Comparison of ENCODE assay signal across 9 mouse cellular contexts in genomic region chr7:29521841-29522575, GRCm38 (mm10). TPM values are rescaled to one million over a fixed set of nuclear protein-coding genes. Genes with fewer than 3 reads are reported as not detected.
A peak's percentile ranks its signal among the peaks of the same experiment; 100 is the strongest.
DNase-seq lines count a peak whose midpoint lies in the region; ATAC-seq and TF ChIP-seq lines count a peak whose summit lies in the region.
"Had no signal": no experiment of that assay in that cellular context is flagged by ENCODE, and none has a peak within 500 bp of the region (broad histone marks: within the 10 kb centered on the region; RNA-seq: fewer than 3 reads in every experiment).

No protein-coding gene starts in this region.

- intact Hi-C loops in heart, postnatal 36 days (cut with DNase I): loop anchor here (5.0 to 10.0 kb wide), 2 partner anchors 215 to 347 kb away; partner anchors contain the start of genes Ggn and Spred3

- H3K36me3 ChIP-seq in embryonic facial prominence, embryonic 10.5 days (replicated peaks): no peaks in the 10 kb centered on the region
- no peaks in the 10 kb centered on the region for H3K36me3 ChIP-seq in testis, adult 2 months (ENCODE audit: control insufficient read depth, insufficient read depth, low read length)

- 0 out of 2 replicates have a peak, but pooled peaks have one; percentile 25 for TF ChIP-seq POLR2A in testis, adult 2 months (IDR thresholded peaks at IDR 0.05; ENCODE audit: control insufficient read depth, low read depth, low read length)

- H3K4me3 ChIP-seq in embryonic facial prominence, embryonic 10.5 days: no peak overlapping the region
- no peak overlapping the region for H3K4me3 ChIP-seq in testis, adult 2 months (ENCODE audit: control insufficient read depth, low read depth, low read length)
- H3K4me3 ChIP-seq: megakaryocyte, embryonic 14.5 days had no signal

- H3K9me3 ChIP-seq in embryonic facial prominence, embryonic 10.5 days: no peaks in the 10 kb centered on the region

- TF ChIP-seq CTCF in testis, adult 2 months (IDR thresholded peaks at IDR 0.05; ENCODE audit: control insufficient read depth, insufficient read depth, insufficient replicate concordance, low read depth, low read length): peak; percentile 91; the same call in 1 of the 2 replicates

- DNase-seq in cerebellum, adult 11 months: peak; percentile 80
- DNase-seq in adrenal gland, postnatal 10 days: peak; percentile 91
- peak; percentile 82 for DNase-seq in embryonic facial prominence, embryonic 10.5 days (ENCODE audit: low spot score)
- DNase-seq in heart, postnatal 36 days: peak; percentile 82 to 87
- DNase-seq in left cerebral cortex, adult 8-10 months (ENCODE audit: low spot score in 2 of 2): peak; percentile 42 to 51
- DNase-seq in natural killer cell, adult 2 months (ENCODE audit: low spot score in 2 of 2): peak; percentile 53 to 77

- ATAC-seq in cerebellum, adult (ENCODE audit: insufficient number of reproducible peaks, low FRiP score, low TSS enrichment): no peak

- peaks cover 14% of the 10 kb centered on the region for H3K4me1 ChIP-seq in embryonic facial prominence, embryonic 10.5 days
- H3K4me1 ChIP-seq in testis, adult 2 months (ENCODE audit: control insufficient read depth, insufficient read depth, low read length): peaks cover 2% of the 10 kb centered on the region

- H3K27me3 ChIP-seq in embryonic facial prominence, embryonic 10.5 days (replicated peaks; ENCODE audit: low read depth, poor library complexity, severe bottlenecking): no peaks in the 10 kb centered on the region
- H3K27me3 ChIP-seq in testis, adult 2 months (ENCODE audit: control insufficient read depth, insufficient read depth, low read length): no peaks in the 10 kb centered on the region

- 60% methylated on average over 5 of the region's 5 CpGs for WGBS in embryonic facial prominence, embryonic 10.5 days

- no peak overlapping the region for H3K27ac ChIP-seq in embryonic facial prominence, embryonic 10.5 days (replicated peaks)
- H3K27ac ChIP-seq in testis, adult 2 months (ENCODE audit: control insufficient read depth, insufficient read depth, low read depth, low read length): no peak overlapping the region

RNA-seq across cellular contexts. Expression of gene Sipa1l3, which starts 3.6 kb away (rescaled TPM):
- 10 to 100 TPM; 26.9 to 47.2 TPM for total RNA-seq in adrenal gland, postnatal 10 days (2021)
- polyA plus RNA-seq in embryonic facial prominence, embryonic 10.5 days (2016; fragmentation: Nextera tagmentation; extraction: Ambion mirVana): 9.2 and 10.5 TPM in 2 replicates
- 1 to 10 TPM; 8.4 to 9.7 TPM for total RNA-seq in heart, postnatal 36 days (2021)
- total RNA-seq in left cerebral cortex, adult 8-10 months (2022): 10 to 100 TPM; 55.2 to 64.7 (median 57.8) TPM
- polyA plus RNA-seq in testis, adult 2 months (2012; rRNA removed): 68.0 and 71.5 TPM in 2 replicates
